Mouse (Mus musculus) megakaryocyte-erythroid progenitor cell, adult 5-6 weeks (primary cell): Measurements from ENCODE around the gene Cacnb3. TPM values are rescaled to one million over a fixed set of nuclear protein-coding genes. Genes with fewer than 3 reads are reported as not detected.
A peak's percentile ranks its signal among the peaks of the same experiment; 100 is the strongest.

Experiments used
- ATAC-seq: replicated peaks from 2 replicates; pipeline ENCODE4 v1.8.0; 2016; ENCODE audit warnings: mild to moderate bottlenecking, inconsistent platforms; ENCODE audit not compliant: severe bottlenecking, poor library complexity, low FRiP score, low TSS enrichment
- total RNA-seq, 2 experiments: library from RNA; stranded (forward) in 1 of 2; stranded (reverse) in 1 of 2; fragments of 200-1000, 215-1000 nt in 1 of 2; fragments of >200 nt in 1 of 2; fragmentation: Nextera tagmentation in 1 of 2; gene quantifications; 2 replicates each; pipeline ENCODE4 v1.2.3; 2014 to 2017

The Cacnb3 gene
- total RNA-seq, 2 experiments from 2014 or later: not detected

DNA sequence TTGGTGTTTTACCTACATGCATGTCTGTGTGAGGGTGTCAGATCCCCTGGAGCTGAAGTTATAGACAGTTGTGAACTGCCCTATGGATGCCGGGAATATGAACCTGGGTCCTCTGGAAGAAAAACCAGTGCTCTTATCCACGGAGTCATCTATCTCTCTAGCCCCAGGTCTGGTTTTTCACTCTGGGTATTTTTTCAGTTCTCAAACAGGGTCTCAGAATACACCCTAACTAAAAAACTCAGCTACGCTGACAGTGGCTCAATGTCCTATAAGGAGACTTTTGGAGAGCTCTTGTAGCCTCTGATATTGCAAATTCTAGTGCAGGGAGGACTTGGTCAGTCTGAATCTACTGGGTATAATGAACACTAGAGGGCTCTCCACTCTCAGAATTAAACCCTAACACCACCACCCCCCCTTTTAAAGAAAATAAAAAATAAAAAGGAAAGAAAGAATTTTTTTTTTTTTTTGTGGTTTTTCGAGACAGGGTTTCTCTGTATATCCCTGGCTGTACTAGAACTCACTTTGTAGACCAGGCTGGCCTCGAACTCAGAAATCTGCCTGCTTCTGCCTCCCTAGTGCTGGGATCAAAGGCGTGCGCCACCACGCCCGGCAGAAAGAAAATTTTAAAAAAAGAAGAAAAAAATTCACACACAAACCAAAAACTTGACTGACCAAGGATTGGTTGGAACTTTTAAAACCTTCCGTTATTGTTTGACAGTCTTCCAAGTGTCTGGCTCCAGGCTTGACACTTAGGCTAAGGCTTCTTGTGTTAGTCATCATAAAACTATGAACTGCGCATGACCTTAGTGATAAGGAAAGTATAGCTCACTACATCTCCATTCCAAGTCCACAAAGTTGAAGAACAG is 33.6 kb downstream of the Cacnb3 start:
- ATAC-seq: no peak

DNA sequence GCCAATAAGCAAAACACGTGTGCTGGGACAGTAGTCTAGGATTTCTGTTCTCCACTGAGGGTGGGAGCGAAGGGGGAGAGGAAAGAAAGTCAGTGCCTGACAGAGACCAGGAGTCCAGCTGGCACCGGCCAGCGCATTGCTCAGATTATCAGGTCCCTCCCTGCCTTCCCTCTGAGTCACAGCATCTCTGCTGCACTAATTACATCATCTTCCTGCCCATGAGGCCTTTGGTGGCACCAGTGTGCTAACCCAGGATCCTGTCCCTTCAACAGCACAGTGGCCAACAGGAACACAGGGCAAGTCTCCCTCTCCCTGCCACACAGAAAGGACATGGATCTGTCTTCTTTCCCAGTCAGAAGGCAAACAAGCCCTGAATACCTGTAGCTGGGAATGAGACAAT is 42.0 kb downstream of the Cacnb3 start:
- no peak for ATAC-seq

DNA sequence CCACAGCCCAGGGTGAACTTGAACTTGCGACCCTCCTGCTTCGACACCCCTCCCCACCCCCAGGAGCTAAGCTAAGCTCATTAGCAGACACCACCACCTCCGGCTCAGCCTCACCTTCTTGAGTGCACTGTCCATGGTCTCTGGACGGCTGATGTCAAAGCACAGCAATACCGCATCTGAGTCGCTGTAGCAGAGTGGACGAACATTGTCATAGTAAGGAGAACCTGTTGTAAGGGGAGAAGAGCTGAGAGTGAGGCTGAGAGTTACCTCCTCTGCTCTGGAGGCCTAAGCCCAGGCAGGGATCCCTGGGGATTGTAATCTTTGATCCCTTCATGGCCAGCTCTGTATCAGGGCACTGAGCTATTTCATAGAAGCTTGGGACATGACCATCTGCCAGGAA is 43.1 kb downstream of the Cacnb3 start:
- no peak for ATAC-seq

DNA sequence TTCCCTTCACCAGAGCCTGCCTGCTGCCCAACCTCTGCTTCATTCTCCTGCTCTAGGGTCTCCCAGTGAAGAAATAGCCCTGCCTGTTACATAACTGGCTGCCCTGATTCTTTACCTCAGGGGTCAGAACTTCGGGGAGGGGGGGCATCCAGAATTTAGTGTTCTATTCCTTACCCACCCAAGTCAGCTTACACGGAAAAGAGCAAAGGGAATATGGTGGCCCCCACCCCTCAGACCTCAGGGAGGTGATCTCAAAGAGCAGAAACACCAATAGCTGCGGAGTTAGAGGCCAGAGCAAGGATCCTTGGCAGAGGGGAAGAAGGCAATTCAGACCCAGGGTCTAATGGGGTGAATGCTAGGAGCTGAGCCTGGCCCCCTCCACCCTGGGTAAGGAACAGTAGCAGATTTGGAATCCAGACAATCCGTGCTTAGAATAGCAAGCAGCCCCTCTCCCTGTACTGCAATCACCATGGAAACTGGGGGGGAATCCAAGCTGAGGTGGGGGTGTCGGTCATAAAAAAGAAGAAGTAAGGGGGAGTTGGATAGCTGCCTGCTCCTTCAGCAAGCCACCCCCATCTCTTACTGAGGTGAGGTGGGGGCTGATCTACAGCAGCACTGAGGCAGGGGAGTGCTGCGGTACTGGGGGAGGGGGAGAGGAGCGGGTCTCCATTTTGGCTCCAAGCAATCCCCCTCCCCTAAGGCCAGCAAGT is 43.8 kb downstream of the Cacnb3 start:
- no peak for ATAC-seq

DNA sequence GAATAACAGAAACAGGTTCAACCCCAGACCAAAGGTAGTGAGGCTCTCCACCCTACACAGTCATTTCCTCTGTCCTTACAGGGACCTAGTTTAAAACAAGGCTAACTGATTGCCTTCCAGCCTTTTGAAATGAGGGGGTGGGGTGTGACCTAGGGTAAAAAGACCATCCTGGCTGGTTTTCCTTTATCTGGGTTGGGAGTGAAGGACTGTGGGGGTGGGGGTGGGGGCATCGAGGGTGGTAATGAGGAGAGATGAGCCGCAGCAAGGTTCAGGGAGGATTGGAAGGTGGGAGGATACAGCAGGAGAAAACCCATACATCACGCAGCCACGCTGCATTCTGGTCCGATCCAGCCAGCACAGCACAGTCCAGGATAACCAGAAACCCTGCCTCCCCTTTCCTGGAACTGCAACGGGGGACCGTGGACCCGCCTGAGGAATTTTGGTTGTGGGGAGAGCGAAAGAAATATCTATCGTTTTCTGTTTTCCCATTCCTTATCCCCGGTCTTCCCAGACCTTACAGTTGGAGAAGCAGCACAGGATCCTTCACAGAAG is 44.4 kb downstream of the Cacnb3 start:
- ATAC-seq: no peak

DNA sequence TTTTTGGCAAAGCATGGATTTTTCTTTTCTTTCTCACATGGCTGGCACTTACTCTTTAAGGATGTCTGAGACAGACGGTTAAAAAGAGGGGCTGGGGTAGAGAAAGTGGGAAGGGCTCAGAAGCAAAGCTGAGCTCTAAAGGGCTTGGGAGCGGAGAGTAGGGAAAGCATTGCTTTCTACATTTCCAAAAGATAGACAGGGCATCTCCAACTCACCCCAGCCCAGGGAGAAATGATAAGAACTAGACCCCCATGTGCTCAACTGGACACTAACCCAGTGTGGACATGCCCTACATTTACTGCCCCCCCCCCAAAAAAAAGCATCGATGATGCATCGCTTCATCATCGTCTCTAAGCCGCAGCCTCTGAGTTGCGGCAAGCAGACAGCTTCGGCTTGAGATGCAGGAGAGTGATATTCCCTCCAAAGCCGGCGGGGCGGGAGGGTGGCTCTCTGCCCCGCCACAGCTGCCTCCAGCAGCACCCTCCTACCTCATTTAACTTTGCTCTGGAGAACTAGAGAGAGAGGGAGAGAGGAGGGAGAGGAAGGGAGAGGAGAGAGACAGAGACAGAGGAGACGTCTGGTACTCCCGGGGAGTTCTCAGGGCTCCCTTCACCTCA is 45.1 kb downstream of the Cacnb3 start:
- no peak for ATAC-seq

DNA sequence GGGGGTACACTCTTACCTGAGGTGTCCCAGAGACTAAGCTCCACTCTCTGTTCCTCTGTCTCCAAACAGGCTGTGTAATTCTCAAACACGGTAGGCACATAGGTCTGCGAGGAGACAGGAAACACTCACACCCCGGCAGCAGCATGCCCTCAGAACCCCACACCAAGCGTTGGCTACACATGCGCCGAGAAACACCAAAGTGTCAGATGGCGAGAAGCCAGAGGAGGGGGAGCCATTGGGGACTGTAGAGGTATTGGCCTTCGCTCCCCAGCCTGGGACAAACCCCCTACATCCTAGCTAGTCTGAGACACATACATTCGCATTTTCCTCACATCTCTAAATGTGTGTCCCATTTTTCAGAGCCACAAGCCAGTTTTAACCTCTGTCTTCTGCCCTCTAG is 45.8 kb downstream of the Cacnb3 start:
- no peak for ATAC-seq

DNA sequence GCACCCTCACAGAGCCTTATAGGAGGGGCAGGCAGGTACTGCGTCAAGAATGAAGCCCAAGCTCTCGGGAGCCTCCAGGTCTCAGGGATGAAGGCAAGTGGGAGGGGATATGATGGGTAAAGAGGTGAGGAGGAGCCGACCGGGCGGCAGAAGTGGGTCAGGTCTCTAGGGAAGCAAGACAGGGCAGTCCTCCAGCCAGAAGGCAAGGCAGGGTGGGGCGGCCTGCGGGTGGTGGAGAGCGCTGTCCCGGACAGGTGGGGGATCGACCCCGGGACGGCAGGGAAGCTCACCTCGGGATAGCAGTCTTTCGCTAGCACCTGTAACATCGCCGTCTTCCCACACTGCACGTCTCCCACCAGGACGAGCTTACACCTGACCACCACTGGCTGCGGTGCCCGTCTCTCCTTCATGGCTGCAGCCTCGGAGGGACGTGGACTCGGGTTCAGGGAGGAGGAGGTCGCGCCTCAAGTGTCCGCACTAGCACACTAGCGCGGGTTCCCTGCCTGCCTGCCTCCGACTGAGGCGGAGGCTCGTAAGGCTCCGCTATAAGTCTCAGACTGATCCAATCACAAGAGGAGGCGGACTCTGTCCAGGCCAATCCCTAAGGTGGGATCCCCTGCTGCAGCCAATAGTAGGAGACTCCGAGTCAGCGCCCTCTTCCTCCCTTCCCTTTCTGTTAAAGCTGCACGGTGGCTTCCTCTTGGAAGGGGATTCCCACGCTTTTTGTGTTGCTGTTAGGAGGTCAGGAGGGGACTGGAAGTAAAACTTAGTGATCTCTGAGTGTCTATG is 46.5 kb downstream of the Cacnb3 start, which contains the start of gene Rnd1:
Rnd1 (minus strand) TSS at position 522 of the 789 bp plus-strand sequence.
- peak; percentile 98 for ATAC-seq

DNA sequence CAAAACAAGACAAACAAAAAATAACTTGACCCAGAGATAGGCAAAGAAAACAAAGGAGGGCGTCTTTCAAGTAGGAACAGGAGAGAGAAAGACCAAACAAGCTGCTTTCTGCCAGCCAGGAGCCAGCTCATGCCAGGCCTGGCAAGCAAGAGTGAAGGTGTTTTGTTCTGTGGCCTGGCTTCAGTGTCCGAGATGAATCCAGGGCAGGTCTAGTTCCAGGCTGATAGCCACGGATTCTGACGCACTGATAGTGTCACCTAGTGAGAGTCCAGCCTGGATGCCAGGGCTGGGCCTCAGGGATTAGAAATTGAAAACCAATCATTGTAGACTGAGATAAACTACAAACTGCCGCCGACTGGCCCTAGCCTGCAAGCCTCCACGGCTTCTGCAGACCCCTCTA is 47.3 kb downstream of the Cacnb3 start:
- ATAC-seq: no peak

DNA sequence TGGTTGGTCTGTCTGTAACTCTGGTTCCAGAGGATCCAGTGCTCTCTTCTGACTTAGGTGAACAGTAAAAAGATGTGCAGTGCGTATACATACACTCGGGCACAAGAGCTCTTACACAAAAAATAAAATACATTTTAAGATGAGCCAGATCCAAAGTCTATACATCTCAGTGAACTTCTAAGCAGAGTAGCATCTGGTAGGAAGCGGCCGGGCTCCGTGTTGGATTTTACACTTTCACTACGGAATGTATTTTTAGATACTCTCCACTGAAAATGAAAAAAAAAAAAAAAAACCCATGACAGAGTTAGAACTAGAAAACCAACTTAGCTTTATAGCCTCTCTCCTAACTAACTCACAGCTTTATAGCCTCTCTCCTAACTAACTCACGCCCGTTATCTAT is 50.0 kb downstream of the Cacnb3 start:
- ATAC-seq: no peak

DNA sequence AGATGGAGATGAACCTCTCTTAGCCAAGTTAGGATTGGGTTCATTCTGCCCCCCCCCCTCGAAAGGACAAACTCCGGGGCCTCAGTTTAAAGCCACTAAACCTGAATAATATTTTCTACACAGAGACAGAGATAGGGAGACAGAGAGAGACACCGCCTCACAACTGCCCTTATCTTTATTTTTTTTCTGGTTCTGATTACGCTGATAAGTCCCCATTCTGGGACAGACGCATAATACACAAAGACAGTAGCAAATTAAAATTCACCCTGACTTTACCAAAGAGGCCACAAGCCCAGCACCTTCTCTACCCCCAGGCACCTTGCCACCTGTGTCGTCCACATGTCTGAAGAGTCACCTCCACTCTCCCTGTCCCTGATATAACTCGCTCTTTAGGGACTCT is 51.0 kb downstream of the Cacnb3 start:
- ATAC-seq: no peak

DNA sequence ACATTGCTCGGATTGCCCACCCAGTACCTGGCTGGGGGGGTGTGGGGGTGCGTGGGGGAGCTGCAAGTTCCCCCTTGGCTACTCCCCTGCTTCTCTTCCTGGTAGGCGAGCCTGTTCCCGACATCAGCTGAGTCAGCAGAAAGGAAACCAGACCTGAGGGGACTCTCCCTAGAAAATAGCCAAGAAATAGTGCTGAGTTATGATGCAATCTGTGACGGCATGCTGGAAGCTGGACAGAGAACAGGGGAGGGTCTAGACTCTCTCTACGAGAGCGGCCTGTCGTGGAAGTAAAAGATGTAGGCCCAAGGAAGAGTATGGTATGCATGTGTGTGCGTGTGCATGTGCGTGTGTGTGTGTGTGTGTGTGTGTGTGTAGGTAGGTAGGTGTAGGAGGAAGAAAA is 52.5 kb downstream of the Cacnb3 start:
- no peak for ATAC-seq

DNA sequence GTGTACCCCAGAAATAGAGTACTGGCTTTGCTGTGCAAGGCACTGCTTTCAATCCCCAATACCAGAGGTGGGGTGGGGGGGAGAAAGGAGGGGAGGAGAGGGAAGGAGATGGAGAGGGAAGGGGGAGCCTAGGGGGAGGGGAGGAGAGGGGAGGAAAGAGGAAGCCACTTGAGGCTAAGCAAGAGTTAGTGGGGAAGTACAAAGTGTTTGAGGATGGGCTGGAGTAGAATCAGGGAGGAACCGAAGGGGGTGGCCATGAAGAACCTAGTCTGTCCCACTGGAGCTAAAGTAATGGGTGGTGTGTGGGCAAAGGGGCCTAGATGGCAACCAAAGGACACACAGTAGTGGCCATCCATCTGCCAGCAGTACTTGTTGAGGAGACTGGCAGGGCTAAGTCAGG is 53.1 kb downstream of the Cacnb3 start:
- ATAC-seq: no peak

DNA sequence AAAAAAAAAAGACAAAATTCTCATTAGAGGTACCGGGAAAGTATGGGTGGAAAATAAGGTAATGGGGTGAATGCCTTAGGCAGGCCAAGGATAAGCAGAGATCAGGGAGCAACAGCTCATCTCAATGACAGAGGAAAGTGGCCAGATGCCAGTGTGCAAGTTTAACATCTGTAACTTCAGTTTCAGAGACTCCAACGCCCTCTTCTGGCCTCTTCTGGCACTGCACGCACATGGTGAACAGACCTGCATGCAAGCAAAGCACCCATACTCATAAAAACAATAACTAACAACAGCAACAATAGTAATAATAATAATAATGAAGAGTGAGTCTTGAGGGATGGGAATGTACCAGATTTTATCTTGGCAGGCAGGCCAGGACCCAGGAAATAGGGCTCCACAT is 55.3 kb downstream of the Cacnb3 start:
- ATAC-seq: no peak

DNA sequence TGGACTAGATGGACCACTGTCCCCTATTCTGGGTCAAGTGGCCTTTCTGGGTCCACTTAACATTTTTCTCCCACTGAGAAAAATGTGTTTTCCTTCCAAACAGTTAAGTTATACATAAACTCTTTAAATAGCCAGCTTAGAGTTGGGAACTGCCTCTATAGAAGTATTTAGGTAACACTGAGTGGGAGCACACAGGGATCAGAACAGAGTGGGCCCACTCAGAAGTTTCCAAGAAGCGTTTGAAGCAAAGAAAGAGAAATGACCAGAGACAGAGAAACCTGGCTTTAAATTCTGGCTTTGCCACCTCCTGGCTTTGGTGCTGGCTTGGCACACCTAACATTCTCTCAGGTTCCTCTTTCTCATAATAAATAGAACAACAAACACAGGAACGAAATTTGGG is 59.0 kb downstream of the Cacnb3 start:
- ATAC-seq: no peak

DNA sequence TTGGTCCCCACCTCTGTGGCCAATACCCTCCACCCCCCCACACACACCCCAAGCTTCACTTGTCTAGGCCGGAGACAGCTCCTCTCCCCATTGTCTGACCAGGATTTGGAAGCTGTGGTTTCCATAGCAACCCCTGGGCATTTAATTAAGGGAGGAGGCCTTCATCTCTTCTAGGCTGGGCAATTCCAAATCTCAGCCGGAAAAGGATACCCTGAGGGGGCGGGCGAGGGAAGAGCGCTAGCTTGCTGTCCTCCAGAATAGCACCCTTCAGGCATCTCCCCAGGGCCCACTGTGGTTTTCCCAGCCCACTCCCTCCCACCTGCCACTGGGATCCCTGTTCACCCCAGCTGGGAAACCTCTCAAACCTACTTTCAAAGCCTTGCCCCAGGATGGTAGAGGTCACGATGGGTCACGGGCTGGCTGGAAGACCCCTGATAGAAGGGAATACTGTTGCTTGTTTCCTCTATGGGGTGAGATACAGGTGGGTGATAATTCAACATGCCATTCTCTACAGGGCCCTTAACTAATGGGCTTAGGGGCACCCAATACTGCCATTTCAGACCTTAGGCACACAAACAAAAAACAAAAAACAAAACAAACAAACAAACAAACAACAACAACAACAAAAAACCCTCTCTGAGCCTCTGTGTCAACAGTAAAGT is 61.0 kb downstream of the Cacnb3 start:
- ATAC-seq: no peak

DNA sequence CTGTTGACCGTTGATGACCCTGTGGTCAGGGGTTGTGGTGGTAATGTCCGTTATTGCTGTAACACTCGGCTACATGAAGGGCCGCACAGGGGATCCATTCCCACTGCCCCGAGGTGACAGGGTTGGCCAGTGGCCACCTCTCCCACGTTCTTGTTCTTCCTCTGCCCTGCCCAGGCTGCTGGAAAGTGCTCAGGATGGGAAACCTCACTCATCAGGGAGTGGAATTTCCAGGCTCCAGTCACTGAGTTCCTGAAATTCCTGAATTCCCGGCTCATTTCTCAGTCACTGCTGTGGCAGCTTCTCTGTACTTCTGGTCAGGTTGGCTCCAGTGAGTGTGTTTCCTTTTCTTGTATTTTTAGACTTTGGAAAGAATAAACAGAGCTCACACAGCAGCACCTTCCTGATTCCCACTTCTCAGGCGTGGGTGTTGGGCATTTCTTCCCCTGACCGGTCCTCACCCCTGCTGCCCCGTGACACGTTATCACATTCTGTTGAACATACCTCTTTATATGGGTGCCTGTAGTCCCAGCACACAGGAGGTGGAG is 61.6 kb downstream of the Cacnb3 start:
- ATAC-seq: no peak
